Mouse (Mus musculus) urinary bladder, adult 2 months (tissue): Measurements from ENCODE around the gene Nfib. TPM values are rescaled to one million over a fixed set of nuclear protein-coding genes. Genes with fewer than 3 reads are reported as not detected.

Experiments
- DNase-seq: peaks from one replicate; pipeline ENCODE4 v3.0.0; 2022; ENCODE audit warnings: low spot score
- polyA plus RNA-seq: library from polyadenylated mRNA; depleted of rRNA; stranded (reverse); fragments of >200 nt; gene quantifications from 2 replicates; pipeline ENCODE4 v1.2.3, GENCODE M21; 2012

Gene Nfib
- polyA plus RNA-seq, 1 experiment: 28.0 TPM

- DNase-seq: no peak
Observed at GRCm38 (mm10) chr4:82360081-82360511, 345.5 kb downstream of the Nfib start.

GRCm38 (mm10) chr4:82359110-82359509 lies 346.4 kb downstream of the Nfib start:
- DNase-seq: no peak

DNA sequence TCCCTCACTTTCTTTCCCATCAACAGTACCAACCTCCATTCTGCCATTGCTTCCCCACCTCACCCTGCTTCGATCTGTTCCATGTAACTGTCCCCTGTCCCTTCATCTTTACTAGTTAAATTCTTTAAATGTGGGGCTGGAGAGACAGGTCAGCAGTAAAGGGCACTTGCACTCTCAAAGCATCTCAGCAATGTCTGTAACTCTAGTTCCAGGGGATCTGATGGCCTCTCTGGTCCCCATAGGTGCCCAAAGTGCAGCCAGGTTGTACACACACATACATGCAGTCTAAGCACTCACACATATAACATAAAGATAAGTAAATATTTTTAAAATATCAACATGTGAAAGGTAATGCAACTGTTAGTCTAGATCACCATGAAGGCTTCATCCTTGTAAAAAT lies 356.5 kb downstream of the Nfib start:
- DNase-seq: no peak

GRCm38 (mm10) chr4:82344787-82345186 lies 360.8 kb downstream of the Nfib start:
- no peak for DNase-seq

- DNase-seq: no peak
Observed at GRCm38 (mm10) chr4:82344224-82344623, 361.3 kb downstream of the Nfib start.

DNA sequence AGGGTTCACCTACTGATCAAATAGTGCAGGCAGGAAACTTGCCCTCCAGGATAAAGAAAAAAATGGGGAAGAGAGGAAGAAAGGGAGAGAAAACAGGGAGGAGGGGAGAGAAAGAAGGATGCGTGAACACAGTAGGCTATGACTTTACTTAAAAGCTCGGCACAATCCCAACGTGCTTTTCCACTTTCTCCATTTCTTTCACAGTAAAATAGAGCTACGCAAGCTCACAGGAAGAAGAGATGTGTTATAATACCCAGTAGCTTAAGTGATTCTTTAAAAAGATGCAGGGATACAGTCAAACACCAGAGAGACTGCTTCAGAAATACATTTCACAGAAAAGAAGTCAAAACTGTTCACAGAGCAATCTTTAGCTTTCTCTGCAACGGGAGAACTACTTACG lies 366.6 kb downstream of the Nfib start:
- DNase-seq: no peak

DNA sequence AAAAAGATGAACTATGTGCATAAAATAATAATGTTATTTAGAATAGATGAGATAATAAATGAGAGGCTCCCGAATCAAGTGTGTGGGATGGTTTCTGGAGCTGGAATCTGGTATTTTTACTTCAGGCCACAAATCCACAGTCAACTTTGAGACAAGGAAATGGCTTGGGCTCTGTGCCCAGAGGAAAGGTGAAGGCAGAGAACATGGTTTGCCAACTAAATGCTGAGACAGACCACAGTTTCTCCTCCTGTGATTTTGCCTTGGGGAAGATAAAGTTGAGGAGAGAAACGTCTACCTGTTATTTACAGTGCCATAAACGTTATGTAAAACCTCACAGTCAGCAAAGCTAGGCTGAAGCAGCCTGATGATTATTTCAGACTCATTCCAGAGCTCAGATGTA lies 367.1 kb downstream of the Nfib start:
- no peak for DNase-seq

DNA sequence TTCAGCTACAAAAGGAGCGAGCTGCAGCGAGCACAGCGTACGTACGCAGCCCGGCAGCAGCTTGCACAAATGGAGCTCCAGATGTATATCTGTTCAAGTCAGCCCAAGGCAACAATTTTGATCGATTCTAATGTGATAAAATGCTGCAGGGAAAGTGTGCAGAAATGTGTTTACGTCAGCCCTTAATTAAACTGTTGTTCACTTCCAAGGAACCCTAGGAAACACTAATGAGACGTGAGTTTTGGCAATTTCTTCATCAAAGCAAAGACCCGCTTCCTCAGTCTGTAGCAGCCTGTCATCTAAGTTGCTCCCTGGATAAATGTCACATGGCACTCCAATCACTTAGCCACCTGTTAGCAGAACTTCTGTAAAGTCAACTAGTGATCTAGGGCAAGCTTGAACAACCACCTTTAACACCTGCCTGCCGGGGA lies 368.6 kb downstream of the Nfib start:
- DNase-seq: no peak

GRCm38 (mm10) chr4:82335266-82335865 lies 370.2 kb downstream of the Nfib start:
- no peak for DNase-seq

- no peak for DNase-seq
Observed at GRCm38 (mm10) chr4:82333413-82333812, 372.1 kb downstream of the Nfib start.

- DNase-seq: no peak
Observed at GRCm38 (mm10) chr4:82330095-82330494, 375.5 kb downstream of the Nfib start.

GRCm38 (mm10) chr4:82326140-82326529 lies 379.4 kb downstream of the Nfib start:
- no peak for DNase-seq

GRCm38 (mm10) chr4:82325409-82326139 lies 380.0 kb downstream of the Nfib start:
- no peak for DNase-seq

- DNase-seq: no peak
Observed at GRCm38 (mm10) chr4:82324977-82325376, 380.6 kb downstream of the Nfib start.

- no peak for DNase-seq
Observed at GRCm38 (mm10) chr4:82321008-82321407, 384.5 kb downstream of the Nfib start.

DNA sequence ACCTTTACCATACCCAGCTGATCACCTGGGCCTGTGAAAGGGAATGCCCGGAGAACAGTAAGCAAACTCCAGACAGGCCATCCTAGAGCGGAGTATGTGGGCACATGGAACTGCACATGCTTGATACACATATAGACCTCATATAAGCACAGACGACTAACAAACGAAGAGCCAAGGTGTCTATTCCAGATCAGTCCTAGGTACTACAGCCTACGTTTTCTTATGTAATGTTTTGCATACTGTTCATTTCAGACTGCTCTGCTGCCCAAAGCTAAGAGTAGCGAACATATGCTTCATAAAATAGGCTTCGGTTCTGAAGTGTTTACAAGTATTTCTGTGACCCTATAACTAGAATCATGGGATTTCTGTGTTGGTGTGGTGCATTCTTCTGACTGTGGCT lies 386.2 kb downstream of the Nfib start:
- no peak for DNase-seq

DNA sequence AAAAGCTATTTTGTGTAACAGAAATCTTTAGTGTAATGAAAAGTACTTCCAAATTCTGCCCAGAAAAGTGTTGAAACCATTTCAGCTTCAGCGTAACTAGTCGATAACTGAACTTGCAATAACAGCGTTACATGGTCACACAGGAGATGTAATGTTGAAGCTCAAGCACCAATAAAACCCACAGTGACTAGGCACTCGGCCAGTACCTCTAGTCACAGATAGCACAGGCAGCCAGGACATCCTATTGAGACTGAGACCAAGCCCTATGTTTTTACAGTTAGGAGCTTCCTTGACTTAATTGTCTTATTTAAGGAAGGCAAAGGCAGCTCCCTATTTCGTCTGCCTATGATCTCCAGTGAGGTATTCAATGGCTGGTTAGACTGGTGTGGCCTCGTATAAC lies 389.4 kb downstream of the Nfib start:
- no peak for DNase-seq

DNA sequence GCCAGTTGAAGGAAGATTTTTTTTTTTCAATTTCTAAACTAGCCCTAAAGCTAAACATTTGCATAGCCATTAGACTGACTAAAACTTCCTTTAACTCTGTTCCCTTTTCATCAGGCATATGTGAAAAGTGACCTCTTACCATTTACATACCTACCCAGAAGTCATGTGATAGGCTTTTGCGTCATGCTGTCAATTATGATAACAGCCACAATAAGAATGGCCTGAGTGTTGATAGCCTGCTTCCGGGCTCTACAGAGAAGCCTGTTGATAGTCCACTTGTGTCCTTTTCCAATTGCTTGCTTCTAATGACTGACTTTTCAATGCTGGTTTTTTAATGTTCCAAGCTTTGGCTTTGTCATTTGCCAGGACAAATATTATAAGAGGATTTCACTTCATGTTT lies 389.8 kb downstream of the Nfib start:
- DNase-seq: no peak

GRCm38 (mm10) chr4:82310924-82311734 lies 394.4 kb downstream of the Nfib start:
- no peak for DNase-seq

GRCm38 (mm10) chr4:82306045-82306444 lies 399.5 kb downstream of the Nfib start:
- no peak for DNase-seq

- no peak for DNase-seq
Observed at GRCm38 (mm10) chr4:82304148-82304871, 401.2 kb downstream of the Nfib start.

- no peak for DNase-seq
Observed at GRCm38 (mm10) chr4:82303362-82303900, 402.1 kb downstream of the Nfib start.
